Mouse (Mus musculus) cortical plate, adult 2 months (tissue): Measurements from ENCODE around the gene Il22ra1.

Source experiments
- CTCF ChIP-seq: fragments of 200-500 bp; IDR thresholded peaks from 2 replicates; pipeline ENCODE4 v1.5.1; 2011; ENCODE audit warnings: mild to moderate bottlenecking, control low read depth, low read length; ENCODE audit not compliant: insufficient read depth; ENCODE audit errors: extremely low read depth
- POLR2A ChIP-seq: fragments of 200-500 bp; IDR thresholded peaks from 2 replicates; pipeline ENCODE4 v1.6.1; 2011; ENCODE audit warnings: mild to moderate bottlenecking, low read length, control low read depth; ENCODE audit not compliant: insufficient read depth; ENCODE audit errors: extremely low read depth

DNA sequence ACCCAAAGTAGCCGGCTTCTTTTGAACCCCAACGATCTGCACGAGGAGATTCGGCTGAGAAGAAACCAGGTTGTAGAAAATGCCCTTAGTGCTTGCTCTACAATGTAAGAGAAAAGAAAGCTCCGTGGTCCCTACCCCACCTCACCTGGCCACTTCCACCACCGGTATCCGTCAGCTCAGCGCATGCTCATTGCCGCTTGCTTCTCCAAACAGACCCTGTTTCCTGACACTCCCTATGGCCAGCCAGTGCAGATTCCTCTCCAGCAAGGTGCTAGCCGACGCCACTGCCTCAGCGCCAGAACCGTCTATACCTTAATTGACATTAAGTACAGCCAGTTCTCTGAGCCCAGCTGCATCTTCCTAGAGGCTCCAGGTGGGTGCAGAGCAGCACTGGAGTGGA lies 24.5 kb upstream of the Il22ra1 start:
- TF ChIP-seq CTCF (no peak), POLR2A (no peak)
